Mouse (Mus musculus): ENCODE results near the gene Asgr1.

DNA sequence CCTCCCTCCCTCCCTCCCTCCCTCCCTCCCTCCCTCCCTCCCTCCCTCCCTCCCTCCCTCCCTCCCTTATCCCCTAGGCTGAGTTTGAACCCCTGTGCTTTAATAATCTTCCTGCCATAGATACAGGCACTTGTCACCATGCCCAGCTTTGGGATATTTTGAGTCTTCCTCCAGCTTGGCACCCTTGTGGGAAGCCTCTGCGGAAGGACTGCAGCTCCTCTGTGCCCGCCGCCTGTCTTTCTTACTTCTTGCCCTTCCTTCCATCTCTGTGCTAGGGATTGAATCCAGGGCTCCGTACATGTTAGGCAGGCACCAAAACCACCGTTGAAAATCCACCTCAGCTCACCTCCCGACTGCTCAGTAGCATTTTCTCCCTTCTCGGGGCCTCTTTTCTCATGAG lies 13.7 kb upstream of the Asgr1 start:
- TF ChIP-seq USF2 (IDR thresholded peaks at IDR 0.05; ENCODE audit: borderline replicate concordance in 1 of 2, insufficient read depth in 1 of 2, low read depth in 1 of 2, low read length in 2 of 2) = no peak
- no peak for TF ChIP-seq POLR2A (IDR thresholded peaks at IDR 0.05; ENCODE audit: control insufficient read depth in 1 of 2, insufficient read depth in 1 of 2, low read depth in 1 of 2, low read length in 2 of 2, poor library complexity in 1 of 2)
- no peak for TF ChIP-seq MAFK (IDR thresholded peaks at IDR 0.05; ENCODE audit: borderline replicate concordance, low read depth, low read length)
- no peak for TF ChIP-seq MYC (IDR thresholded peaks at IDR 0.05; ENCODE audit: low read depth, low read length)
- no peak for TF ChIP-seq SMC3 (IDR thresholded peaks at IDR 0.05; ENCODE audit: low read depth, low read length)
- no peak for TF ChIP-seq EP300 (IDR thresholded peaks at IDR 0.05; ENCODE audit: low read depth in 1 of 2, low read length in 2 of 2)
- TF ChIP-seq POLR2AphosphoS5 (IDR thresholded peaks at IDR 0.05; ENCODE audit: borderline replicate concordance, low read depth, low read length) = no peak
- no peak for TF ChIP-seq CHD1 (IDR thresholded peaks at IDR 0.05; ENCODE audit: low read depth, low read length)
- TF ChIP-seq JUND (IDR thresholded peaks at IDR 0.05; ENCODE audit: low read depth, low read length) = no peak
- no peak for TF ChIP-seq CTCF (IDR thresholded peaks at IDR 0.05 in 2 of 3, conservative IDR thresholded peaks at IDR 0.05 in 1 of 3; ENCODE audit: control insufficient read depth in 1 of 3, insufficient read depth in 1 of 3, low read depth in 2 of 3, low read length in 3 of 3, poor library complexity in 1 of 3, severe bottlenecking in 1 of 3)
- no peak for TF ChIP-seq MYB (IDR thresholded peaks at IDR 0.05; ENCODE audit: low read depth, low read length)
